Mouse (Mus musculus) midbrain, postnatal 0 days (tissue): Measurements from ENCODE around the gene Nfia. TPM values are rescaled to one million over a fixed set of nuclear protein-coding genes. Genes with fewer than 3 reads are reported as not detected.

ENCODE experiments used
- ATAC-seq: fragments of 200-750 bp; cut with Nextera tagmentation; 2 replicates; pipeline ENCODE4 v1.8.0; 2017; ENCODE audit warnings: moderate number of reproducible peaks, mild to moderate bottlenecking, moderate TSS enrichment, moderate library complexity; ENCODE audit not compliant: low FRiP score
- DNase-seq: peaks from one replicate; pipeline ENCODE4 v3.0.0-alpha.2; 2015; ENCODE audit warnings: low spot score
- H3K27ac ChIP-seq: fragments of 300-500 bp; sonication (generic); 2 replicates; pipeline ENCODE4 v1.5.1; 2014; ENCODE audit warnings: low read depth, mild to moderate bottlenecking, low read length, mixed read lengths
- H3K27me3 ChIP-seq: fragments of 300-500 bp; sonication (generic); 2 replicates; pipeline ENCODE4 v1.6.1; 2014; ENCODE audit warnings: low read length, control low read depth, mixed read lengths; ENCODE audit not compliant: insufficient read depth
- H3K36me3 ChIP-seq: fragments of 300-500 bp; sonication (generic); 2 replicates; pipeline ENCODE4 v1.6.1; 2014; ENCODE audit warnings: low read length, control low read depth, mixed read lengths; ENCODE audit not compliant: insufficient read depth
- H3K4me1 ChIP-seq: fragments of 300-500 bp; sonication (generic); 2 replicates; pipeline ENCODE4 v1.6.1; 2014; ENCODE audit warnings: mild to moderate bottlenecking, control low read depth, antibody characterized with exemption, low read length, mixed read lengths; ENCODE audit not compliant: insufficient read depth
- H3K4me2 ChIP-seq: fragments of 300-500 bp; sonication (generic); 2 replicates; pipeline ENCODE4 v1.6.1; 2014; ENCODE audit warnings: low read depth, mild to moderate bottlenecking, low read length, mixed read lengths; ENCODE audit not compliant: poor library complexity, severe bottlenecking
- H3K4me3 ChIP-seq: fragments of 300-500 bp; sonication (generic); 2 replicates; pipeline ENCODE4 v1.5.1; 2014; ENCODE audit warnings: low read depth, mild to moderate bottlenecking, low read length, moderate library complexity
- H3K9ac ChIP-seq: fragments of 300-500 bp; sonication (generic); replicated peaks from 2 replicates; pipeline ENCODE4 v1.6.1; 2014; ENCODE audit warnings: mild to moderate bottlenecking, low read length, moderate library complexity, mixed read lengths; ENCODE audit not compliant: poor library complexity, severe bottlenecking
- H3K9me3 ChIP-seq: fragments of 300-500 bp; sonication (generic); 2 replicates; pipeline ENCODE4 v1.6.1; 2016; ENCODE audit warnings: low read length, control low read depth
- CTCF ChIP-seq: IDR thresholded peaks from 2 replicates; pipeline ENCODE4 v1.5.1; 2016; ENCODE audit warnings: antibody characterized with exemption, mild to moderate bottlenecking
- WGBS: fragments of 180-500 bp; shearing (Covaris S2); extraction: QIAGEN DNeasy Blood & Tissue Kit; methylation state at CpG from one replicate; pipeline ENCODE4 v1.1.7; 2014; 5-methylcytosine and 5-hydroxymethylcytosine counted together
- polyA plus RNA-seq: library from polyadenylated mRNA; unstranded; fragments of >200 nt; fragmentation: Nextera tagmentation; extraction: Ambion mirVana; gene quantifications from 2 replicates; pipeline ENCODE4 v1.2.1, GENCODE M21; 2015
- total RNA-seq: library from RNA; depleted of rRNA; stranded (reverse); fragments of >200 nt; gene quantifications from 2 replicates; pipeline ENCODE4 v1.2.3, GENCODE M21; 2014

Gene Nfia
- total and polyA plus RNA-seq, 2 experiments from 2014 or later = 35.7 to 51.7 TPM

GRCm38 (mm10) chr4:97893915-97894884, 121.7 kb downstream of the Nfia start:
- H3K27ac ChIP-seq = peak overlapping the region; percentile 47
- no peak for ATAC-seq

GRCm38 (mm10) chr4:97895940-97896339, 123.4 kb downstream of the Nfia start:
- H3K27ac ChIP-seq = no peak overlapping the region
- no peak for TF ChIP-seq CTCF
- no peaks in the 10 kb centered on the region for H3K36me3 ChIP-seq
- WGBS = 95% methylated on average over 5 of the region's 5 CpGs
- no peaks in the 10 kb centered on the region for H3K9me3 ChIP-seq
- no peak for DNase-seq
- H3K4me3 ChIP-seq = no peak overlapping the region
- no peak overlapping the region for H3K4me2 ChIP-seq
- no peak for ATAC-seq
- H3K4me1 ChIP-seq = no peaks in the 10 kb centered on the region
- H3K27me3 ChIP-seq = no peaks in the 10 kb centered on the region
- H3K9ac ChIP-seq = no peak overlapping the region

More at GRCm38 (mm10) chr4:97893915-97894884, 121.7 kb downstream of the Nfia start:
- H3K9me3 ChIP-seq = no peaks in the 10 kb centered on the region
- DNase-seq = no peak
- H3K27me3 ChIP-seq = no peaks in the 10 kb centered on the region
- WGBS = 70% methylated on average over 10 of the region's 10 CpGs
- H3K4me2 ChIP-seq = no peak overlapping the region
- no peaks in the 10 kb centered on the region for H3K36me3 ChIP-seq
- TF ChIP-seq CTCF = no peak
- H3K4me3 ChIP-seq = no peak overlapping the region
- no peak overlapping the region for H3K9ac ChIP-seq
- H3K4me1 ChIP-seq = no peaks in the 10 kb centered on the region

GRCm38 (mm10) chr4:97900256-97900944, 127.9 kb downstream of the Nfia start:
- Histone ChIP-seq H3K9ac (no peak overlapping the region), H3K36me3 (no peaks in the 10 kb centered on the region), H3K4me3 (no peak overlapping the region), H3K4me1 (no peaks in the 10 kb centered on the region), H3K9me3 (no peaks in the 10 kb centered on the region), H3K4me2 (no peak overlapping the region), H3K27ac (no peak overlapping the region), H3K27me3 (no peaks in the 10 kb centered on the region)
- WGBS = 71% methylated on average over 12 of the region's 12 CpGs
- ATAC-seq (no peak), DNase-seq (peak; percentile 40)
- no peak for TF ChIP-seq CTCF

GRCm38 (mm10) chr4:97905826-97906225, 133.3 kb downstream of the Nfia start:
- no peaks in the 10 kb centered on the region for H3K36me3 ChIP-seq
- H3K4me1 ChIP-seq = no peaks in the 10 kb centered on the region
- H3K4me3 ChIP-seq = no peak overlapping the region
- no peak for TF ChIP-seq CTCF
- H3K9me3 ChIP-seq = no peaks in the 10 kb centered on the region
- no peak for ATAC-seq
- no peak overlapping the region for H3K27ac ChIP-seq
- H3K4me2 ChIP-seq = no peak overlapping the region
- no peak for DNase-seq
- WGBS = 56% methylated on average over 4 of the region's 4 CpGs
- no peaks in the 10 kb centered on the region for H3K27me3 ChIP-seq
- H3K9ac ChIP-seq = no peak overlapping the region

GRCm38 (mm10) chr4:97908576-97909147, 136.1 kb downstream of the Nfia start:
- 76% methylated on average over 4 of the region's 4 CpGs for WGBS
- no peaks in the 10 kb centered on the region for H3K36me3 ChIP-seq
- no peaks in the 10 kb centered on the region for H3K9me3 ChIP-seq
- no peak overlapping the region for H3K4me2 ChIP-seq
- peak; percentile 26 for DNase-seq
- H3K9ac ChIP-seq = no peak overlapping the region
- TF ChIP-seq CTCF = no peak
- no peak for ATAC-seq
- no peak overlapping the region for H3K4me3 ChIP-seq
- H3K27ac ChIP-seq = no peak overlapping the region
- H3K4me1 ChIP-seq = no peaks in the 10 kb centered on the region
- no peaks in the 10 kb centered on the region for H3K27me3 ChIP-seq
